10 mouse cellular contexts compared by ENCODE assay signal in genomic region chr11:73235990-73236701, GRCm38 (mm10). TPM values are rescaled to one million over a fixed set of nuclear protein-coding genes. Genes with fewer than 3 reads are reported as not detected.
DNase-seq lines count a peak whose midpoint lies in the region; ATAC-seq and TF ChIP-seq lines count a peak whose summit lies in the region.
"Had no signal": no experiment of that assay in that cellular context is flagged by ENCODE, and none has a peak within 500 bp of the region (broad histone marks: within the 10 kb centered on the region; RNA-seq: fewer than 3 reads in every experiment).

No protein-coding gene starts in this region.

- ATAC-seq in midbrain, embryonic 16.5 days = no peak
- no peak for ATAC-seq in forebrain, embryonic 13.5 days

- H3K27ac ChIP-seq in midbrain, embryonic 10.5 days (replicated peaks) = peak overlapping the region; percentile 40; the same call in 1 of the 2 replicates
- H3K27ac ChIP-seq in midbrain, embryonic 16.5 days (ENCODE audit: low read length) = no peak overlapping the region
- H3K27ac ChIP-seq in gastrocnemius, adult 2 months = peak overlapping the region; percentile 80
- H3K27ac ChIP-seq in forebrain, embryonic 13.5 days = no peak overlapping the region
- H3K27ac ChIP-seq: hindbrain, embryonic 15.5 days had no signal

- DNase-seq in midbrain, embryonic 10.5 days (ENCODE audit: low spot score) = no peak
- DNase-seq in gastrocnemius, adult 2 months = peak; percentile 85
- DNase-seq in kidney, adult 11 months = peak; percentile 56
- DNase-seq in lung, postnatal 4 days = peak; percentile 40 to 73
- no peak for DNase-seq in retina, postnatal 1 day
- DNase-seq in cerebellum, postnatal 36 days = no peak

- H3K9me3 ChIP-seq in midbrain, embryonic 10.5 days (replicated peaks) = no peaks in the 10 kb centered on the region
- no peaks in the 10 kb centered on the region for H3K9me3 ChIP-seq in midbrain, embryonic 16.5 days (replicated peaks; ENCODE audit: control insufficient read depth, low read length, poor library complexity, severe bottlenecking)
- H3K9me3 ChIP-seq in forebrain, embryonic 13.5 days (replicated peaks) = no peaks in the 10 kb centered on the region
- H3K9me3 ChIP-seq: G1E; hindbrain, embryonic 15.5 days had no signal

- H3K4me3 ChIP-seq in midbrain, embryonic 10.5 days = no peak overlapping the region
- no peak overlapping the region for H3K4me3 ChIP-seq in midbrain, embryonic 16.5 days (ENCODE audit: low read depth, low read length)
- no peak overlapping the region for H3K4me3 ChIP-seq in gastrocnemius, adult 2 months
- no peak overlapping the region for H3K4me3 ChIP-seq in forebrain, embryonic 13.5 days
- H3K4me3 ChIP-seq: hindbrain, embryonic 15.5 days had no signal

- no peaks in the 10 kb centered on the region for H3K27me3 ChIP-seq in midbrain, embryonic 10.5 days (ENCODE audit: low read depth, poor library complexity, severe bottlenecking)
- H3K27me3 ChIP-seq in midbrain, embryonic 16.5 days (ENCODE audit: control insufficient read depth, insufficient read depth, low read depth, low read length) = no peaks in the 10 kb centered on the region
- no peaks in the 10 kb centered on the region for H3K27me3 ChIP-seq in forebrain, embryonic 13.5 days
- H3K27me3 ChIP-seq: hindbrain, embryonic 15.5 days had no signal

- intact Hi-C loops in gastrocnemius, adult 2 months (cut with DNase I) = no loop called here

- 50% methylated on average over 5 of the region's 5 CpGs for WGBS in midbrain, embryonic 10.5 days
- WGBS in midbrain, embryonic 16.5 days = 30% methylated on average over 5 of the region's 5 CpGs
- 43% methylated on average over 5 of the region's 5 CpGs for WGBS in forebrain, embryonic 13.5 days

- no peaks in the 10 kb centered on the region for H3K36me3 ChIP-seq in midbrain, embryonic 10.5 days
- H3K36me3 ChIP-seq in midbrain, embryonic 16.5 days (ENCODE audit: control insufficient read depth, insufficient read depth, low read length) = no peaks in the 10 kb centered on the region
- no peaks in the 10 kb centered on the region for H3K36me3 ChIP-seq in forebrain, embryonic 13.5 days (ENCODE audit: poor library complexity, severe bottlenecking)
- H3K36me3 ChIP-seq: G1E; hindbrain, embryonic 15.5 days had no signal

- no peaks in the 10 kb centered on the region for H3K4me1 ChIP-seq in midbrain, embryonic 10.5 days
- H3K4me1 ChIP-seq in midbrain, embryonic 16.5 days (ENCODE audit: control insufficient read depth, insufficient read depth, low read length) = no peaks in the 10 kb centered on the region
- H3K4me1 ChIP-seq in forebrain, embryonic 13.5 days = no peaks in the 10 kb centered on the region
- H3K4me1 ChIP-seq: hindbrain, embryonic 15.5 days had no signal

- no peak overlapping the region for H3K9ac ChIP-seq in midbrain, embryonic 16.5 days (ENCODE audit: low read depth, low read length)
- H3K9ac ChIP-seq in forebrain, embryonic 13.5 days = no peak overlapping the region
- H3K9ac ChIP-seq: hindbrain, embryonic 15.5 days had no signal

- no peak overlapping the region for H3K4me2 ChIP-seq in midbrain, embryonic 16.5 days (ENCODE audit: low read length)
- no peak overlapping the region for H3K4me2 ChIP-seq in forebrain, embryonic 13.5 days
- H3K4me2 ChIP-seq: hindbrain, embryonic 15.5 days had no signal

- no peak for TF ChIP-seq CTCF in gastrocnemius, adult 2 months (IDR thresholded peaks at IDR 0.05)

RNA-seq across cellular contexts. Expression of gene Trpv1, which starts 2.1 kb away (rescaled TPM):
- not detected in 2 replicates for polyA plus RNA-seq in midbrain, embryonic 10.5 days (2016; fragmentation: Nextera tagmentation; extraction: Ambion mirVana)
- 0.20 and 0.38 TPM in 2 replicates for polyA plus RNA-seq in midbrain, embryonic 16.5 days (2015; fragmentation: Nextera tagmentation; extraction: Ambion mirVana)
- under 1 TPM; 0.06 to 0.20 TPM for total RNA-seq in gastrocnemius, adult 2 months (2021)
- not detected in 2 replicates for polyA plus RNA-seq in forebrain, embryonic 13.5 days (2015; fragmentation: Nextera tagmentation; extraction: Ambion mirVana)
- total RNA-seq: G1E had no signal
- polyA plus RNA-seq: G1E had no signal

RNA-seq across cellular contexts. Expression of gene Trpv3, which starts 31.0 kb away (rescaled TPM):
- not detected in 2 replicates for polyA plus RNA-seq in midbrain, embryonic 10.5 days (2016; fragmentation: Nextera tagmentation; extraction: Ambion mirVana)
- 0.19 and 0.31 TPM in 2 replicates for polyA plus RNA-seq in midbrain, embryonic 16.5 days (2015; fragmentation: Nextera tagmentation; extraction: Ambion mirVana)
- not detected for total RNA-seq in gastrocnemius, adult 2 months (2021)
- 0.04 TPM in 2 replicates for polyA plus RNA-seq in forebrain, embryonic 13.5 days (2015; fragmentation: Nextera tagmentation; extraction: Ambion mirVana)
- polyA plus RNA-seq: G1E had no signal

RNA-seq across cellular contexts. Expression of gene Shpk, which starts 36.9 kb away (rescaled TPM):
- 0.97 and 1.0 TPM in 2 replicates for polyA plus RNA-seq in midbrain, embryonic 10.5 days (2016; fragmentation: Nextera tagmentation; extraction: Ambion mirVana)
- polyA plus RNA-seq in midbrain, embryonic 16.5 days (2015; fragmentation: Nextera tagmentation; extraction: Ambion mirVana) = 2.1 and 2.4 TPM in 2 replicates
- under 1 TPM; 0.50 to 0.66 TPM for total RNA-seq in gastrocnemius, adult 2 months (2021)
- polyA plus RNA-seq in forebrain, embryonic 13.5 days (2015; fragmentation: Nextera tagmentation; extraction: Ambion mirVana) = 1.2 TPM in 2 replicates

RNA-seq across cellular contexts. Expression of gene Ctns, which starts 37.3 kb away (rescaled TPM):
- 15.1 and 17.2 TPM in 2 replicates for polyA plus RNA-seq in midbrain, embryonic 10.5 days (2016; fragmentation: Nextera tagmentation; extraction: Ambion mirVana)
- 18.6 and 20.1 TPM in 2 replicates for polyA plus RNA-seq in midbrain, embryonic 16.5 days (2015; fragmentation: Nextera tagmentation; extraction: Ambion mirVana)
- 1 to 10 TPM; 5.7 to 7.8 TPM for total RNA-seq in gastrocnemius, adult 2 months (2021)
- polyA plus RNA-seq in forebrain, embryonic 13.5 days (2015; fragmentation: Nextera tagmentation; extraction: Ambion mirVana) = 17.0 and 17.8 TPM in 2 replicates

RNA-seq across cellular contexts. Expression of gene Tax1bp3, which starts 59.3 kb away (rescaled TPM):
- polyA plus RNA-seq in midbrain, embryonic 10.5 days (2016; fragmentation: Nextera tagmentation; extraction: Ambion mirVana) = 175 and 199 TPM in 2 replicates
- 132 and 145 TPM in 2 replicates for polyA plus RNA-seq in midbrain, embryonic 16.5 days (2015; fragmentation: Nextera tagmentation; extraction: Ambion mirVana)
- 10 to 100 TPM in 1 of 2 experiments, 1 to 10 TPM in 1; 6.5 to 13.9 TPM for total RNA-seq in gastrocnemius, adult 2 months (2021)
- 174 and 181 TPM in 2 replicates for polyA plus RNA-seq in forebrain, embryonic 13.5 days (2015; fragmentation: Nextera tagmentation; extraction: Ambion mirVana)

Comparison
In these comparisons a context has a peak if more than half of its experiments do, and no peak if none do; other contexts are left out.
1. H3K27ac ChIP-seq: peak in midbrain, embryonic 10.5 days (single experiment) and gastrocnemius, adult 2 months (single experiment); none in midbrain, embryonic 16.5 days (single experiment) and forebrain, embryonic 13.5 days (single experiment).
2. DNase-seq: peak in gastrocnemius, adult 2 months (single experiment), kidney, adult 11 months (single experiment) and lung, postnatal 4 days (2 of 2); none in midbrain, embryonic 10.5 days (single experiment), retina, postnatal 1 day (single experiment) and cerebellum, postnatal 36 days (0 of 2).